Mouse (Mus musculus) MEL (cell line): ENCODE measurements around the gene Hist1h2ag. TPM values are rescaled to one million over a fixed set of nuclear protein-coding genes. Genes with fewer than 3 reads are reported as not detected.
"Not testable (repeated sequence)": the region's sequence is repeated elsewhere in the genome, so short reads cannot be mapped to it uniquely, and the experiment has no call there.

ENCODE experiments used
- DNase-seq: peaks from one replicate; pipeline ENCODE4 v3.0.0; 2011; ENCODE audit warnings: low read depth, low spot score
- H3K27ac ChIP-seq: 2 replicates; pipeline ENCODE4 v1.5.1; 2012; ENCODE audit warnings: low read depth, mild to moderate bottlenecking, control low read depth, low read length, moderate library complexity; ENCODE audit not compliant: control insufficient read depth
- H3K27me3 ChIP-seq, 2 experiments: fragments of 150-350 bp in 1 of 2; sonication (generic) in 1 of 2; 2 replicates each; pipeline ENCODE4 v1.6.1; 2012; ENCODE audit warnings: low read length in 2 of 2, mild to moderate bottlenecking in 2 of 2, improper control_type of control experiment in 1 of 2, moderate library complexity in 1 of 2; ENCODE audit not compliant: insufficient read depth in 2 of 2, control insufficient read depth in 1 of 2
- H3K36me3 ChIP-seq, 2 experiments: 2 replicates each; pipeline ENCODE4 v1.6.1; 2012 to 2014; ENCODE audit warnings: low read length in 2 of 2, improper control_type of control experiment in 1 of 2, inconsistent platforms in 1 of 2, mild to moderate bottlenecking in 1 of 2; ENCODE audit not compliant: insufficient read depth in 2 of 2, control insufficient read depth in 1 of 2
- H3K4me1 ChIP-seq, 2 experiments: fragments of 150-350 bp in 1 of 2; sonication (generic) in 1 of 2; 2 replicates each; pipeline ENCODE4 v1.6.1; 2012; ENCODE audit warnings: low read length in 2 of 2, improper control_type of control experiment in 1 of 2, mild to moderate bottlenecking in 1 of 2; ENCODE audit not compliant: insufficient read depth in 2 of 2, control insufficient read depth in 1 of 2
- H3K4me3 ChIP-seq, 2 experiments: fragments of 150-350 bp in 1 of 2; sonication (generic) in 1 of 2; 2 replicates each; pipeline ENCODE4 v1.5.1; 2012; ENCODE audit warnings: low read depth in 2 of 2, low read length in 2 of 2, mild to moderate bottlenecking in 2 of 2, moderate library complexity in 2 of 2, control low read depth in 1 of 2, improper control_type of control experiment in 1 of 2; ENCODE audit not compliant: control insufficient read depth in 1 of 2, insufficient read depth in 1 of 2
- H3K79me2 ChIP-seq: 2 replicates; pipeline ENCODE4 v1.6.1; 2012; ENCODE audit warnings: mild to moderate bottlenecking, low read length, moderate library complexity; ENCODE audit not compliant: control insufficient read depth, poor library complexity, insufficient read depth
- H3K9ac ChIP-seq: 2 replicates; pipeline ENCODE4 v1.6.1; 2012; ENCODE audit warnings: low read depth, mild to moderate bottlenecking, control low read depth, low read length, moderate library complexity; ENCODE audit not compliant: control insufficient read depth, poor library complexity, severe bottlenecking
- H3K9me3 ChIP-seq: fragments of 150-350 bp; sonication (generic); replicated peaks from 2 replicates; pipeline ENCODE4 v1.6.1; 2012; ENCODE audit warnings: mild to moderate bottlenecking, low read length, improper control_type of control experiment, moderate library complexity; ENCODE audit not compliant: insufficient read depth
- CTCF ChIP-seq, 3 experiments: IDR thresholded peaks in 2 of 3; conservative IDR thresholded peaks in 1 of 3; 2 replicates each; pipeline ENCODE4 v1.5.1; 2011 to 2012; ENCODE audit warnings: low read length in 3 of 3, low read depth in 2 of 3, mild to moderate bottlenecking in 2 of 3, improper control_type of control experiment in 1 of 3, inconsistent platforms in 1 of 3, mixed read lengths in 1 of 3, moderate library complexity in 1 of 3; ENCODE audit not compliant: control insufficient read depth in 1 of 3, insufficient read depth in 1 of 3, poor library complexity in 1 of 3, severe bottlenecking in 1 of 3
- E2F4 ChIP-seq: IDR thresholded peaks from 2 replicates; pipeline ENCODE4 v1.6.1; 2011; ENCODE audit warnings: low read depth, low read length, improper control_type of control experiment, borderline replicate concordance
- JUND ChIP-seq: IDR thresholded peaks from 2 replicates; pipeline ENCODE4 v1.6.1; 2011; ENCODE audit warnings: low read depth, mild to moderate bottlenecking, improper control_type of control experiment, low read length
- MAFK ChIP-seq: IDR thresholded peaks from 2 replicates; pipeline ENCODE4 v1.6.1; 2011; ENCODE audit warnings: low read depth, mild to moderate bottlenecking, low read length, improper control_type of control experiment, borderline replicate concordance
- MAZ ChIP-seq: IDR thresholded peaks from 2 replicates; pipeline ENCODE4 v1.6.1; 2012; ENCODE audit warnings: low read depth, mild to moderate bottlenecking, inconsistent platforms, low read length, improper control_type of control experiment
- MYB ChIP-seq: IDR thresholded peaks from 2 replicates; pipeline ENCODE4 v1.6.1; 2011; ENCODE audit warnings: mild to moderate bottlenecking, low read depth, low read length, improper control_type of control experiment
- NELFE ChIP-seq: IDR thresholded peaks from 2 replicates; pipeline ENCODE4 v1.6.1; 2011; ENCODE audit warnings: low read depth, low read length, improper control_type of control experiment
- POLR2A ChIP-seq, 2 experiments: IDR thresholded peaks; 2 replicates each; pipeline ENCODE4 v1.6.1; 2011 to 2012; ENCODE audit warnings: low read length in 2 of 2, mild to moderate bottlenecking in 2 of 2, control low read depth in 1 of 2, improper control_type of control experiment in 1 of 2, low read depth in 1 of 2, moderate library complexity in 1 of 2; ENCODE audit not compliant: control insufficient read depth in 1 of 2, insufficient read depth in 1 of 2, poor library complexity in 1 of 2
- POLR2AphosphoS5 ChIP-seq: IDR thresholded peaks from 2 replicates; pipeline ENCODE4 v1.6.1; 2012; ENCODE audit warnings: low read depth, borderline replicate concordance, mild to moderate bottlenecking, inconsistent platforms, low read length, moderate library complexity, mixed read lengths
- RAD21 ChIP-seq: IDR thresholded peaks from 2 replicates; pipeline ENCODE4 v1.6.1; 2011; ENCODE audit warnings: mild to moderate bottlenecking, low read depth, low read length, improper control_type of control experiment
- RCOR1 ChIP-seq: IDR thresholded peaks from 2 replicates; pipeline ENCODE4 v1.6.1; 2012; ENCODE audit warnings: low read depth, mild to moderate bottlenecking, inconsistent platforms, low read length, improper control_type of control experiment
- SIN3A ChIP-seq: IDR thresholded peaks from 2 replicates; pipeline ENCODE4 v1.6.1; 2012; ENCODE audit warnings: low read length, improper control_type of control experiment, inconsistent platforms
- TBP ChIP-seq: IDR thresholded peaks from 2 replicates; pipeline ENCODE4 v1.8.0; 2011; ENCODE audit warnings: low read depth, low read length, improper control_type of control experiment
- TCF12 ChIP-seq: IDR thresholded peaks from 2 replicates; pipeline ENCODE4 v1.6.1; 2014; ENCODE audit warnings: low read depth, mild to moderate bottlenecking, inconsistent platforms, low read length, improper control_type of control experiment, moderate library complexity
- UBTF ChIP-seq: IDR thresholded peaks from 2 replicates; pipeline ENCODE4 v1.6.1; 2012; ENCODE audit warnings: low read depth, mild to moderate bottlenecking, inconsistent platforms, low read length, improper control_type of control experiment, moderate library complexity, borderline replicate concordance; ENCODE audit not compliant: insufficient read depth
- USF1 ChIP-seq: IDR thresholded peaks from 2 replicates; pipeline ENCODE4 v1.6.1; 2014; ENCODE audit warnings: low read depth, mild to moderate bottlenecking, inconsistent platforms, low read length, improper control_type of control experiment, moderate library complexity
- USF2 ChIP-seq, 2 experiments: IDR thresholded peaks; 2 replicates each; pipeline ENCODE4 v1.6.1; 2011 to 2012; ENCODE audit warnings: improper control_type of control experiment in 2 of 2, low read length in 2 of 2, borderline replicate concordance in 1 of 2, inconsistent platforms in 1 of 2, low read depth in 1 of 2, mild to moderate bottlenecking in 1 of 2; ENCODE audit not compliant: insufficient read depth in 1 of 2
- ZKSCAN1 ChIP-seq: IDR thresholded peaks from 2 replicates; pipeline ENCODE4 v1.6.1; 2012; ENCODE audit warnings: low read depth, mild to moderate bottlenecking, inconsistent platforms, low read length, improper control_type of control experiment, moderate library complexity
- ZNF384 ChIP-seq: IDR thresholded peaks from 2 replicates; pipeline ENCODE4 v1.6.1; 2012; ENCODE audit warnings: low read depth, mild to moderate bottlenecking, inconsistent platforms, low read length, improper control_type of control experiment
- polyA plus RNA-seq, 2 experiments: library from polyadenylated mRNA; stranded (reverse) in 1 of 2; unstranded in 1 of 2; fragments of >175 nt in 1 of 2; fragments of >200 nt in 1 of 2; gene quantifications; 2 replicates each; pipeline versions ENCODE4 v1.2.1 to v1.2.4; 2012; ENCODE audit warnings: low replicate concordance in 2 of 2, low read depth in 1 of 2; ENCODE audit not compliant: insufficient read length in 2 of 2, insufficient read depth in 1 of 2, missing spikeins in 1 of 2
- total RNA-seq: library from RNA; depleted of rRNA; stranded (reverse); fragments of 300-350 nt; gene quantifications from 2 replicates; pipeline ENCODE4 v1.2.3, GENCODE M21; 2012

Hist1h2ag gene
- total and polyA plus RNA-seq, 3 experiments, result 5.9 to 766 TPM; not detected in 1

DNA sequence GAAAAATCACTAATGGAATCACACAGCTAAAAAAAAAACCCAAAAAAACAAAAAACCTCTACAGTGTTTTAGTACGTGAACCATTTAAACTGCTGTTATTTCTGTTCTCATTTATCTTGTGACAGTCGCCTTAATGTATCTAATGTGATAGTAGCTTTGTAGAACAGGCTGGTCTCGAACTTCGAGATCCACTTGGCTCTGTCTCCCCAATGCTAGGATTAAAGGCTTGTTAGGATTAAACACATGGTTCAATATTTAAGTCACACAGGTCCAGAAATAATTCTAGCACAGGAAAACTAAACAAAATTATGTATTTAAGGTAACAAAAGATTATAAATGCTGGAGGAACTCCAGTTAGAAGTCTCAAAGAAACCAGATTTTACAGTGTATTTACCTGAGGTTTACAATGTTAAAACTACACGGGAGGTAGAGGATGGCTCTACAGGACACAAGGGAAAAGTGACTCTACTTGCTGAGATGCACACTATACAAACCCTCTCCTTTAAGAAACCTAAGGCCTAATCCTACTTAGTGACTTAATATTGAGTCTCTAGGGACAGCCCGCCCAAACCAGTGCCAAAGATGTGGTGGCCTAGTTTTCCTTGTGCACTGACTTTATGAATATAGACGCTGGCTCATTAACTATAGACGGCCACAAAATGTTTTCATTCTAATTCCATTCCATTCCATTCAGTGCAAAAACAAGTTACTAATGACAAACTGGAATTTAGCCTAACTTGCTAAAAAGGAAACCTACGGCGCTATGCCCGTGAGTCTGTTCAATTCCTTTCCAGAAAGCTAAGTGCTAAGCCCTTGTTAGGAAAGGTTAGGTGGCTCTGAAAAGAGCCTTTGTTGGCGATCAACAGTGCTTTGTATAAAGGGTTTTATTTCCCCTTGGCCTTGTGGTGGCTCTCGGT, 835 bp downstream of the Hist1h2ag start:
- Histone ChIP-seq H3K4me1 (peaks cover 0 to 4% of the 10 kb centered on the region in 2 experiments; a peak in 1 of 4 replicates), H3K27ac (peak overlapping the region; percentile 99), H3K9ac (peak overlapping the region; percentile 84), H3K79me2 (no peaks in the 10 kb centered on the region; the same call in 1 of the 2 replicates), H3K36me3 (peaks cover 0 to 16% of the 10 kb centered on the region in 2 experiments; a peak in 2 of 4 replicates), H3K4me3 (peak overlapping the region; percentile 18 to 59; a peak in 3 of 4 replicates), H3K9me3 (no peaks in the 10 kb centered on the region), H3K27me3 (no peaks in the 10 kb centered on the region)
- TF ChIP-seq TBP (peak; percentile 11; the same call in 1 of the 2 replicates), POLR2A (IDR thresholded peaks at IDR 0.05; ENCODE audit: control insufficient read depth in 1 of 2, insufficient read depth in 1 of 2, low read depth in 1 of 2, low read length in 2 of 2, poor library complexity in 1 of 2) (peak in 1 of 2 experiments; percentile 87; a peak in 2 of 4 replicates), USF1 (no peak), POLR2AphosphoS5 (peak; percentile 72; the same call in 1 of the 2 replicates)
- peak; percentile 81 for DNase-seq

DNA sequence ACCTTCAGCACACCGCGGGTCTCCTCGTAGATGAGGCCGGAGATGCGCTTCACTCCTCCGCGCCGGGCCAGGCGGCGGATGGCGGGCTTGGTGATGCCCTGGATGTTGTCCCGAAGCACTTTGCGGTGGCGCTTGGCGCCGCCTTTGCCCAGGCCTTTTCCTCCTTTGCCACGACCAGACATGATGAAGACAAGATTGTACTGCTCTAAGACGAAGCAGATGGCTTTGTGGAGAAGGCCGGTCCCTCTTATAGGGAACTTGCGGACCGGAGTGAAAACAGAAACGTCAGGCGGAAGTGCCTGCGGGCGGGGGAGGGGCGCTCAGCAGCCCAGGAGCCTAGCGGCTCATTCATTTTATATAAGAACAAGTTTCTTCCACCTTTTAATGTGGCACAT, 1.6 kb downstream of the Hist1h2ag start, which contains the start of gene Hist1h4i:
Hist1h4i (minus strand) TSS at position 221 of the 395 bp plus-strand sequence.
- not testable (repeated sequence) for H3K27me3 ChIP-seq, H3K4me1 ChIP-seq, H3K79me2 ChIP-seq, H3K9me3 ChIP-seq
- H3K9ac ChIP-seq, result peak within 1 kb of the TSS; percentile 84
- H3K36me3 ChIP-seq, result peaks cover 0 to 18% of the 10 kb centered on the region in 2 experiments; a peak in 2 of 4 replicates
- peak within 1 kb of the TSS; percentile 18 to 59; a peak in 3 of 4 replicates for H3K4me3 ChIP-seq
- H3K27ac ChIP-seq, result peak within 1 kb of the TSS; percentile 99
- TF ChIP-seq UBTF (peak; percentile 73; the same call in 1 of the 2 replicates), TBP (peak; percentile 99), POLR2AphosphoS5 (peak; percentile 98), POLR2A (IDR thresholded peaks at IDR 0.05; ENCODE audit: control insufficient read depth in 1 of 2, insufficient read depth in 1 of 2, low read depth in 1 of 2, low read length in 2 of 2, poor library complexity in 1 of 2) (peak; percentile 89 to 96; a peak in 3 of 4 replicates)
- peak; percentile 96 for DNase-seq

DNA sequence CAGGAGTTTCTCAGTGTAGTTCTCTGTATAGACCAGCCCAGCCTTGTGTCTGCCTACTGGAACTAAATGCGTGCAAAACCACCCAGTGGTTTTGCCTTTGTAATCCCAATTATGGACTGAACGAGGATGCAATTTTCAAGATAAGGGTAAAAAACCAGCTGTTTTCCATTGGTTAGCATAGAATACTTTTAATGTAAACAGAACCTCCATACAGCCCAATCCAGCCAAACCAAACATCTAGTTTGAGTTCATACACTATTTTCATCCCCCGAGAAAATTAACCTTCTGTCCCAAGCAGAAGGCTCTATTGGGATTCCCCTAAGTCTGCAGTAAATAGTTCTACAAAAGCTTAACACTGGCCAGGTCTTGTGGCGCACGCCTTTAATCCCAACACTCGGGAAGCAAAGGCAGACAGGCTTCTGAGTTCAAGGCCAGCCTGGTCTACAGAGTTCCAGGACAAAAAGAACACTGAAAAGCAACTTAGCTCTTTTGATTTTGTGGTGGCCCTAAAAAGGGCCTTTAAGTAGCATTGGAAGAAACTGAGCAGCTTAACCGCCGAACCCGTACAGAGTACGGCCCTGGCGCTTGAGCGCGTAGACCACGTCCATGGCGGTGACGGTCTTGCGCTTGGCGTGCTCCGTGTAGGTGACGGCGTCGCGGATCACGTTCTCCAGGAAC, 2.1 kb downstream of the Hist1h2ag start:
- Histone ChIP-seq H3K4me1 (peaks cover 0 to 4% of the 10 kb centered on the region in 2 experiments; a peak in 1 of 4 replicates), H3K27me3 (no peaks in the 10 kb centered on the region), H3K79me2 (no peaks in the 10 kb centered on the region; the same call in 1 of the 2 replicates), H3K4me3 (peak overlapping the region in 1 of 2 experiments; percentile 38; a peak in 1 of 4 replicates), H3K27ac (peak overlapping the region; percentile 92), H3K9ac (peak overlapping the region; percentile 73), H3K9me3 (no peaks in the 10 kb centered on the region), H3K36me3 (peaks cover 0 to 18% of the 10 kb centered on the region in 2 experiments; a peak in 2 of 4 replicates)
- DNase-seq, result peak; percentile 93
- TF ChIP-seq TBP, result peak; percentile 95
- no peak for TF ChIP-seq CTCF (IDR thresholded peaks at IDR 0.05 in 2 of 3, conservative IDR thresholded peaks at IDR 0.05 in 1 of 3; ENCODE audit: control insufficient read depth in 1 of 3, insufficient read depth in 1 of 3, low read depth in 2 of 3, low read length in 3 of 3, poor library complexity in 1 of 3, severe bottlenecking in 1 of 3)
- no peak for TF ChIP-seq MAZ
- TF ChIP-seq UBTF, result peak; percentile 95; the same call in 1 of the 2 replicates
- TF ChIP-seq TCF12, result no peak
- no peak for TF ChIP-seq MYB
- TF ChIP-seq MAFK, result no peak
- peak; percentile 98; the same call in 1 of the 2 replicates for TF ChIP-seq POLR2AphosphoS5
- no peak for TF ChIP-seq USF2 (IDR thresholded peaks at IDR 0.05; ENCODE audit: borderline replicate concordance in 1 of 2, insufficient read depth in 1 of 2, low read depth in 1 of 2, low read length in 2 of 2)
- no peak for TF ChIP-seq E2F4
- TF ChIP-seq RCOR1, result no peak
- no peak for TF ChIP-seq ZNF384
- TF ChIP-seq JUND, result no peak
- no peak for TF ChIP-seq USF1
- no peak for TF ChIP-seq ZKSCAN1
- TF ChIP-seq SIN3A, result no peak
- no peak for TF ChIP-seq RAD21
- TF ChIP-seq NELFE, result no peak
